ENCODE assay signal across 8 mouse cellular contexts in the genomic region with DNA sequence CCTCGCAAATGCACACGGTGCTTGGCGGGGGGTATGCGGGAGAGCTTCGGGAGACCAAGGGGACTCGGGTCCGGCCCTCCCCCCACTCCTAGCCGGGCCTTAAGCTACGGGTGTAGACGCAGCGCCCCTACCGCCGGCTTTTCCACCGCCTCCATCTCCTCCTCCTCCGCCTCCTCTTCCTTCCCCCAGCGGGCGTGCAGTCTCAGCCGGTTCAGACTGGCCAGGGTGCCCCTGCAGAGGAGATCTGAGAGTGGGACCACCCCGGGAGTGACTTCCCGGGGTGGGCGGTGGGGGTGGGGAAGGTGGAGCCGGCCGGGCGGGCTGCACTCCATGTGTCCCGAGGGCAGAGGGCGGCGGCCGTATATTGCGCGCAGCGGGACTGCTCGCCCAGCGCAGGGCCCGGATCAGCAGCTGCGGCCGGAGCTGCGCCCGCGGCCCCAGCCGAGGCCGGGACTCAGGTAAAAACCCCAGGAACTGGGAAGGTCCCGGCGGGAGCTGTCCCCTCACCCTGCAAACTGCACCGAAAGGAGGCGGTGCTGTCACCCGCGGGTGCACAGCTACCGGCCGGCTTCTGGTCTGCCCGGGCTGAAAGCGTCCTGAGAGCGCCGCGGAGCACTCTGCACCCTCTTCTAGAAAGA. TPM values are rescaled to one million over a fixed set of nuclear protein-coding genes. Genes with fewer than 3 reads are reported as not detected.
DNase-seq lines count a peak whose midpoint lies in the region; ATAC-seq and TF ChIP-seq lines count a peak whose summit lies in the region.

TSS of gene Slc16a9 (plus strand) at position 180 of the 638 bp plus-strand sequence.

- peaks cover 2% of the 10 kb centered on the region; the same call in 1 of the 2 replicates for H3K27me3 ChIP-seq in intestine, embryonic 15.5 days (replicated peaks)
- peaks cover 53% of the 10 kb centered on the region for H3K27me3 ChIP-seq in limb, embryonic 13.5 days
- peaks cover 18% of the 10 kb centered on the region for H3K27me3 ChIP-seq in midbrain, embryonic 11.5 days (ENCODE audit: control insufficient read depth, insufficient read depth, low read length)
- H3K27me3 ChIP-seq in stomach, embryonic 15.5 days (replicated peaks), result peaks cover 19% of the 10 kb centered on the region; the same call in 1 of the 2 replicates

- H3K27ac ChIP-seq in cortical plate, adult 2 months (ENCODE audit: insufficient read depth, low read length), result no peak within 1 kb of the TSS
- no peak within 1 kb of the TSS for H3K27ac ChIP-seq in intestine, embryonic 15.5 days
- no peak within 1 kb of the TSS for H3K27ac ChIP-seq in limb, embryonic 13.5 days
- H3K27ac ChIP-seq in midbrain, embryonic 11.5 days (ENCODE audit: low read depth, low read length), result no peak within 1 kb of the TSS
- H3K27ac ChIP-seq in stomach, embryonic 15.5 days, result no peak within 1 kb of the TSS

- H3K36me3 ChIP-seq in intestine, embryonic 15.5 days, result no peaks in the 10 kb centered on the region
- H3K36me3 ChIP-seq in limb, embryonic 13.5 days, result no peaks in the 10 kb centered on the region
- H3K36me3 ChIP-seq in midbrain, embryonic 11.5 days (ENCODE audit: control insufficient read depth, insufficient read depth, low read length), result no peaks in the 10 kb centered on the region
- H3K36me3 ChIP-seq in stomach, embryonic 15.5 days, result no peaks in the 10 kb centered on the region

- DNase-seq in layer of hippocampus, adult 11-12 months (ENCODE audit: low spot score), result peak; percentile 23
- no peak for DNase-seq in layer of hippocampus, adult 9-10 months (ENCODE audit: low spot score)
- peak; percentile 31 to 63 for DNase-seq in gastrocnemius, postnatal 4 days (ENCODE audit: low spot score in 2 of 2)
- DNase-seq in midbrain, embryonic 11.5 days (ENCODE audit: low spot score, missing footprints), result peak; percentile 96

- no peaks in the 10 kb centered on the region; the same call in 1 of the 2 replicates for H3K4me1 ChIP-seq in cortical plate, adult 2 months (ENCODE audit: control insufficient read depth, insufficient read depth, low read length)
- H3K4me1 ChIP-seq in intestine, embryonic 15.5 days (replicated peaks), result peaks cover 10% of the 10 kb centered on the region
- peaks cover 14% of the 10 kb centered on the region for H3K4me1 ChIP-seq in limb, embryonic 13.5 days
- H3K4me1 ChIP-seq in midbrain, embryonic 11.5 days (ENCODE audit: control insufficient read depth, insufficient read depth, low read length), result peaks cover 7% of the 10 kb centered on the region; the same call in 1 of the 2 replicates
- H3K4me1 ChIP-seq in stomach, embryonic 15.5 days, result peaks cover 16% of the 10 kb centered on the region; the same call in 1 of the 2 replicates

- TF ChIP-seq CTCF in cortical plate, adult 2 months (IDR thresholded peaks at IDR 0.05; ENCODE audit: extremely low read depth, insufficient read depth, low read length), result no peak

- H3K9ac ChIP-seq in intestine, embryonic 15.5 days, result peak within 1 kb of the TSS; percentile 67
- peak within 1 kb of the TSS; percentile 77 for H3K9ac ChIP-seq in limb, embryonic 13.5 days
- H3K9ac ChIP-seq in midbrain, embryonic 11.5 days (ENCODE audit: low read length), result peak within 1 kb of the TSS; percentile 72
- H3K9ac ChIP-seq in stomach, embryonic 15.5 days, result peak within 1 kb of the TSS; percentile 42; the same call in 1 of the 2 replicates

- under 1% methylated on average over 54 of the region's 54 CpGs for WGBS in intestine, embryonic 15.5 days
- under 1% methylated on average over 53 of the region's 54 CpGs for WGBS in limb, embryonic 13.5 days
- WGBS in midbrain, embryonic 11.5 days, result under 1% methylated on average over 54 of the region's 54 CpGs
- WGBS in stomach, embryonic 15.5 days, result under 1% methylated on average over 54 of the region's 54 CpGs

- H3K9me3 ChIP-seq in intestine, embryonic 15.5 days, result no peaks in the 10 kb centered on the region
- H3K9me3 ChIP-seq in limb, embryonic 13.5 days, result no peaks in the 10 kb centered on the region
- H3K9me3 ChIP-seq in midbrain, embryonic 11.5 days (ENCODE audit: control insufficient read depth, low read length), result no peaks in the 10 kb centered on the region
- H3K9me3 ChIP-seq in stomach, embryonic 15.5 days, result no peaks in the 10 kb centered on the region

- H3K4me3 ChIP-seq in cortical plate, adult 2 months (ENCODE audit: insufficient read depth, low read length), result peak within 1 kb of the TSS; percentile 26
- H3K4me3 ChIP-seq in intestine, embryonic 15.5 days (replicated peaks), result peak within 1 kb of the TSS; percentile 65
- H3K4me3 ChIP-seq in limb, embryonic 13.5 days, result peak within 1 kb of the TSS; percentile 69
- H3K4me3 ChIP-seq in midbrain, embryonic 11.5 days (ENCODE audit: low read depth, low read length), result peak within 1 kb of the TSS; percentile 63
- H3K4me3 ChIP-seq in stomach, embryonic 15.5 days (replicated peaks), result peak within 1 kb of the TSS; percentile 63

- TF ChIP-seq POLR2A in cortical plate, adult 2 months (IDR thresholded peaks at IDR 0.05; ENCODE audit: extremely low read depth, insufficient read depth, low read length), result no peak

- H3K4me2 ChIP-seq in intestine, embryonic 15.5 days (replicated peaks), result peak within 1 kb of the TSS; percentile 98
- peak within 1 kb of the TSS; percentile 96 for H3K4me2 ChIP-seq in limb, embryonic 13.5 days (replicated peaks)
- peak within 1 kb of the TSS; percentile 97 for H3K4me2 ChIP-seq in midbrain, embryonic 11.5 days
- H3K4me2 ChIP-seq in stomach, embryonic 15.5 days, result peak within 1 kb of the TSS; percentile 95

- peak; percentile 95 for ATAC-seq in intestine, embryonic 15.5 days
- peak; percentile 81 for ATAC-seq in limb, embryonic 13.5 days (ENCODE audit: low FRiP score, low read depth)
- peak; percentile 90 for ATAC-seq in midbrain, embryonic 11.5 days (ENCODE audit: low FRiP score)
- ATAC-seq in stomach, embryonic 15.5 days (ENCODE audit: insufficient read depth, low FRiP score, low read depth), result peak; percentile 86

RNA-seq across cellular contexts. Expression of gene Slc16a9, which starts in this region (rescaled TPM):
- 2.5 and 2.9 TPM in 2 replicates for polyA plus RNA-seq in cortical plate, adult 2 months (2012; rRNA removed)
- total RNA-seq in gastrocnemius, postnatal 4 days (2021), result 1 to 10 TPM; 3.2 to 3.7 TPM
- 1.3 and 1.5 TPM in 2 replicates for polyA plus RNA-seq in intestine, embryonic 15.5 days (2015; fragmentation: Nextera tagmentation; extraction: Ambion mirVana)
- polyA plus RNA-seq in limb, embryonic 13.5 days (2015; fragmentation: Nextera tagmentation; extraction: Ambion mirVana), result 1.9 and 2.1 TPM in 2 replicates
- polyA plus RNA-seq in midbrain, embryonic 11.5 days (2014; fragmentation: Nextera tagmentation; extraction: Ambion mirVana), result 0.29 and 0.48 TPM in 2 replicates
- 1.9 and 2.2 TPM in 2 replicates for polyA plus RNA-seq in stomach, embryonic 15.5 days (2015; fragmentation: Nextera tagmentation; extraction: Ambion mirVana)

Comparison
In these comparisons a context has a peak if more than half of its experiments do, and no peak if none do; other contexts are left out.
1. Peak in DNase-seq, ATAC-seq, H3K4me3 ChIP-seq, H3K9ac ChIP-seq and H3K4me2 ChIP-seq in midbrain, embryonic 11.5 days; RNA of the gene not detected or under 1 TPM.